ENCODE assay signal across 32 mouse cellular contexts in genomic region chr9:69672657-69673462, GRCm38 (mm10).
A peak's percentile ranks its signal among the peaks of the same experiment; 100 is the strongest.
DNase-seq lines count a peak whose midpoint lies in the region; ATAC-seq lines count a peak whose summit lies in the region.
"Had no signal": no experiment of that assay in that cellular context is flagged by ENCODE, and none has a peak within 500 bp of the region (broad histone marks: within the 10 kb centered on the region; RNA-seq: fewer than 3 reads in every experiment).

No protein-coding gene starts in this region.

- intact Hi-C loops in heart, postnatal 14 days (cut with DNase I) = no loop called here
- intact Hi-C loops in gastrocnemius, postnatal 36 days (cut with DNase I) = no loop called here

- ATAC-seq in liver, embryonic 16.5 days (ENCODE audit: low read depth) = no peak
- peak; percentile 63 for ATAC-seq in common myeloid progenitor, adult 5-6 weeks (replicated peaks; ENCODE audit: low read depth, poor library complexity, severe bottlenecking)
- peak; percentile 61 for ATAC-seq in megakaryocyte progenitor cell, adult 5-6 weeks (replicated peaks; ENCODE audit: poor library complexity)
- ATAC-seq: forebrain, embryonic 14.5 days; intestine, embryonic 15.5 days; midbrain, embryonic 13.5 days had no signal

- H3K9ac ChIP-seq in liver, embryonic 16.5 days (ENCODE audit: low read depth, low read length) = no peak overlapping the region
- H3K9ac ChIP-seq: embryonic facial prominence, embryonic 12.5 days; heart, embryonic 13.5 days; hindbrain, embryonic 13.5 days; intestine, embryonic 15.5 days; limb, embryonic 15.5 days; liver, embryonic 14.5 days; lung, embryonic 14.5 days; midbrain, embryonic 13.5 days; neural tube, embryonic 15.5 days had no signal

- peak; percentile 64 for DNase-seq in heart, adult 11 months
- DNase-seq in heart, postnatal 14 days = no peak
- no peak for DNase-seq in liver
- DNase-seq in gastrocnemius, postnatal 36 days = no peak
- DNase-seq: adrenal gland, postnatal 14 days; cerebellum, adult 11-12 months; cerebellum, postnatal 25 days; embryo, embryonic 11 days; gastrocnemius, postnatal 14 days; heart, adult 2 months; heart, postnatal 10 days; kidney, adult 8-10 months; kidney, postnatal 4 days; lung, embryonic 14.5 days; lung, postnatal 14 days; right cerebral cortex, postnatal 4 days; thymus, adult 2 months; thymus, postnatal 36 days had no signal

- no peaks in the 10 kb centered on the region for H3K9me3 ChIP-seq in liver, embryonic 16.5 days (replicated peaks; ENCODE audit: control insufficient read depth, low read length)
- H3K9me3 ChIP-seq: embryonic facial prominence, embryonic 12.5 days; heart, embryonic 13.5 days; hindbrain, embryonic 13.5 days; intestine, embryonic 15.5 days; limb, embryonic 10.5 days; limb, embryonic 15.5 days; neural tube, embryonic 15.5 days had no signal

- H3K27me3 ChIP-seq in liver, embryonic 16.5 days (ENCODE audit: control insufficient read depth, insufficient read depth, low read depth, low read length) = peaks cover 45% of the 10 kb centered on the region

- H3K27ac ChIP-seq in liver, embryonic 16.5 days (ENCODE audit: low read length) = no peak overlapping the region
- H3K27ac ChIP-seq: embryonic facial prominence, embryonic 12.5 days; heart, adult 2 months; heart, embryonic 13.5 days; hindbrain, embryonic 13.5 days; intestine, embryonic 15.5 days; kidney, postnatal 0 days; limb, embryonic 10.5 days; limb, embryonic 15.5 days; liver, embryonic 14.5 days; midbrain, embryonic 13.5 days; neural tube, embryonic 15.5 days had no signal

- 0 out of 2 replicates have a peak overlapping the region, but pooled peaks have one; percentile 1 for H3K4me2 ChIP-seq in liver, embryonic 16.5 days (ENCODE audit: low read depth, low read length)
- H3K4me2 ChIP-seq: embryonic facial prominence, embryonic 12.5 days; heart, embryonic 13.5 days; hindbrain, embryonic 13.5 days; intestine, embryonic 15.5 days; limb, embryonic 15.5 days; lung, embryonic 14.5 days; midbrain, embryonic 13.5 days; neural tube, embryonic 15.5 days had no signal

- no peak overlapping the region for H3K4me3 ChIP-seq in liver, embryonic 16.5 days (ENCODE audit: low read depth, low read length)
- H3K4me3 ChIP-seq: embryonic facial prominence, embryonic 12.5 days; heart, adult 2 months; heart, embryonic 13.5 days; hindbrain, embryonic 13.5 days; intestine, embryonic 15.5 days; limb, embryonic 10.5 days; limb, embryonic 15.5 days; midbrain, embryonic 13.5 days; neural tube, embryonic 15.5 days had no signal

- WGBS in liver, embryonic 16.5 days (ENCODE audit: insufficient replicate concordance) = 39% methylated on average over 13 of the region's 13 CpGs

- no peaks in the 10 kb centered on the region for H3K4me1 ChIP-seq in liver, embryonic 16.5 days (ENCODE audit: control insufficient read depth, low read depth, low read length)

- H3K36me3 ChIP-seq in liver, embryonic 16.5 days (ENCODE audit: control insufficient read depth, insufficient read depth) = no peaks in the 10 kb centered on the region
- H3K36me3 ChIP-seq: embryonic facial prominence, embryonic 12.5 days; heart, embryonic 13.5 days; hindbrain, embryonic 13.5 days; intestine, embryonic 15.5 days; limb, embryonic 10.5 days; limb, embryonic 15.5 days; midbrain, embryonic 13.5 days; neural tube, embryonic 15.5 days had no signal
